Mouse (Mus musculus): ENCODE results near the gene Mab21l3. TPM values are rescaled to one million over a fixed set of nuclear protein-coding genes. Genes with fewer than 3 reads are reported as not detected.

The Mab21l3 gene
- polyA plus RNA-seq, 1 experiment from 2014 or later: 1.3 TPM

DNA sequence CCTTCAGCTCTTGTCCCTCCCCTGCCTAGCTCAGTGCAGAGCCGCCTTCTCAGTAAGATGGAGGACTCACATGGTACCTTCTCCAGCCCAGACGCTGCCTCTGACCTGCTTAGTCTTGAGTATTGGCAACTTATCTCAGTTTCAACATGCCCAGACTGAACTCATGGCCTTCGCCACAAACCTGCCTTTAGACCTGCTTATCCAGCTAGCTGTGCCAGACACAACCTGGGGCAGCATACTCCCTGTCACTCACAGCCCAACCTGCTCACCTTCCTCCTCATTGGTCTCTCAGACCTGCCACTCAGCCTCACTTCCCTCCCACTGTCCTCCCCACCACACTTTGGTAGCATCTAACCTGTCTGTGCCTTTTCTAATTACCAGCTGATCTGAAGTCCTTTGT is 32.8 kb downstream of the Mab21l3 start:
- Histone ChIP-seq H3K9me3 (peaks cover 6% of the 10 kb centered on the region; the same call in 1 of the 2 replicates), H3K27ac (no peak overlapping the region), H3K9ac (replicated peaks) (no peak overlapping the region), H3K4me3 (replicated peaks) (no peak overlapping the region), H3K4me1 (replicated peaks) (peaks cover 6% of the 10 kb centered on the region; the same call in 1 of the 2 replicates), H3K4me2 (no peak overlapping the region), H3K27me3 (no peaks in the 10 kb centered on the region), H3K36me3 (peaks cover 3% of the 10 kb centered on the region; the same call in 1 of the 2 replicates)
- 91% methylated on average over 3 of the region's 3 CpGs for WGBS
- no peak for ATAC-seq (ENCODE audit: insufficient number of reproducible peaks, insufficient read depth, low FRiP score, low TSS enrichment, low read depth)

DNA sequence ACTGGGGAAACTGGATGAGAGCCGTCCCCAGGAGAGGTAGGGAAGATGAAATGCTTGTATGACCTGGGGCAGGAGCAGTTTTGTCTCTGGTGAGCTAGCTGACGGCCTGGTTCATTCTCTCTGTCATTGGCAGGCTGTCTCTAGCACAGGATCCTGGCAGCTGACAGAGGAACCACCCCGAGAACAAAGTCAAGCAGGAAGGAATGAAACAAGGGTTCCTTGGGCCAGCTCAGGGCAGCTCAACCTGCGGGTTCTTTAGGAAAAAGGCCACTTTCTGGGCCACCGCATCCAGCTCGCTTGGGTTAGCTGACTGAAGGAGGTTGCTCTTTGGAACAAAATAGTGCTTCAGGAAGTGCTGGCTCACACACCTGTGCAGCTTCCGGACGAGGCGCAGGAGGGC is 34.0 kb downstream of the Mab21l3 start:
- no peak overlapping the region for H3K4me2 ChIP-seq
- no peak overlapping the region for H3K27ac ChIP-seq
- H3K27me3 ChIP-seq: no peaks in the 10 kb centered on the region
- WGBS: 80% methylated on average over 9 of the region's 9 CpGs
- peaks cover 3% of the 10 kb centered on the region; the same call in 1 of the 2 replicates for H3K36me3 ChIP-seq
- no peak for ATAC-seq (ENCODE audit: insufficient number of reproducible peaks, insufficient read depth, low FRiP score, low TSS enrichment, low read depth)
- H3K4me1 ChIP-seq (replicated peaks): peaks cover 6% of the 10 kb centered on the region; the same call in 1 of the 2 replicates
- H3K4me3 ChIP-seq (replicated peaks): no peak overlapping the region
- H3K9me3 ChIP-seq: peaks cover 6% of the 10 kb centered on the region; the same call in 1 of the 2 replicates
- no peak overlapping the region for H3K9ac ChIP-seq (replicated peaks)

DNA sequence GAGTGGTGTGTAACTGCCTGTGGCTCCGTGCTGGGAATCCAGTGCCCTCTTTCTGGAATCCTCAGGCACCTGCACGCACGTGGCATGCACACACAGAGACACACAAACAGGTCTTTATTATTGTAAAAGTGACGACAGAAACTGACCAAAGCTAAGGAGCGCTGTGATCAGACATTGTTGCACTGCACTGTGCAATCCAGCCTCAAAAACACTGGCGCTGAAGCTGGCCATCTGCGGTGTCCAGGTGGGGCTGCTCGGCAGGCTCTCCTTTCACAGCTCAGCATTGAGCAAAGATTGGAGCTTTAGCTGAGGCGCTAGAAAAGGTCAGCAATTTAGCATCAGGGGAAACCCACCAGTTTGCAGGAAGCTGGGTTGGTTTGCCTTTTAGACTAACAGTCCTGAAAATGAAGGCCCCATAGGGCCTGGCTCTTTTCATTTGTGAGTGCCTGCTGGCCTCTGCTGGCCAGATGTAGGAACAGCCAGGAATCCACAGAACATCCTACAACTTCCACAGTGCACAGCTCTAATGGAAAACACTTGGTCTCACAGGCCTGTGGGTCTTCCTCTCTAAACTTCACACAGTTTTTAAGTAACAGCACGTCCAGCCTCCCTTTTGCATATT is 36.3 kb downstream of the Mab21l3 start:
- no peaks in the 10 kb centered on the region for H3K36me3 ChIP-seq
- no peaks in the 10 kb centered on the region for H3K27me3 ChIP-seq
- no peak overlapping the region for H3K9ac ChIP-seq (replicated peaks)
- H3K27ac ChIP-seq: no peak overlapping the region
- no peaks in the 10 kb centered on the region for H3K9me3 ChIP-seq
- no peak overlapping the region for H3K4me3 ChIP-seq (replicated peaks)
- ATAC-seq (ENCODE audit: insufficient number of reproducible peaks, insufficient read depth, low FRiP score, low TSS enrichment, low read depth): peak; percentile 68; the same call in 1 of the 2 replicates
- no peak overlapping the region for H3K4me2 ChIP-seq
- 63% methylated on average over 10 of the region's 10 CpGs for WGBS
- H3K4me1 ChIP-seq (replicated peaks): peaks cover 6% of the 10 kb centered on the region; the same call in 1 of the 2 replicates

DNA sequence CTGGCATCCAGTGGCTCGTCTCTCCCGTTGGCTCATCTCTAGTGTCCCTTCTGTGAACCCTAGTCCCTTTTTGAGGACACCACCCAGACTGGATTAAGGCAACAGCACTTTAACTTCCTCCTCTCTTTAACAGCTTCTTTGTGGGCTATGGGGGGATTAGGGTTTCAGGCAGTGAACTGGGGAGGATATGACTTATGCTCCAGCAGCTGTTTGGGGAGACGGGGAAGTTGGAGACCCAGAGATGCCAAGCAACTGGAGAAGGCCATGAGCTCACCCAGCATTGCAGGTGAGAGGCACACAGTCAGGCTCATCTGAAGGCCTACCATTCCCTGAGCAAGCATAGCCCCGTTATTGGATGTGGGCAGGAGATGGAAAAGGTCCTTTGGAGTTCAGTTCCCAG is 36.8 kb downstream of the Mab21l3 start:
- Histone ChIP-seq H3K4me2 (no peak overlapping the region), H3K9ac (replicated peaks) (no peak overlapping the region), H3K27ac (no peak overlapping the region), H3K4me3 (replicated peaks) (no peak overlapping the region), H3K9me3 (no peaks in the 10 kb centered on the region), H3K36me3 (no peaks in the 10 kb centered on the region), H3K27me3 (0 out of 2 replicates have a peak, but pooled peaks cover 3% of the 10 kb centered on the region), H3K4me1 (replicated peaks) (peaks cover 6% of the 10 kb centered on the region; the same call in 1 of the 2 replicates)
- WGBS: 63% methylated on average over 4 of the region's 4 CpGs
- ATAC-seq (ENCODE audit: insufficient number of reproducible peaks, insufficient read depth, low FRiP score, low TSS enrichment, low read depth): peak; percentile 28; the same call in 1 of the 2 replicates

DNA sequence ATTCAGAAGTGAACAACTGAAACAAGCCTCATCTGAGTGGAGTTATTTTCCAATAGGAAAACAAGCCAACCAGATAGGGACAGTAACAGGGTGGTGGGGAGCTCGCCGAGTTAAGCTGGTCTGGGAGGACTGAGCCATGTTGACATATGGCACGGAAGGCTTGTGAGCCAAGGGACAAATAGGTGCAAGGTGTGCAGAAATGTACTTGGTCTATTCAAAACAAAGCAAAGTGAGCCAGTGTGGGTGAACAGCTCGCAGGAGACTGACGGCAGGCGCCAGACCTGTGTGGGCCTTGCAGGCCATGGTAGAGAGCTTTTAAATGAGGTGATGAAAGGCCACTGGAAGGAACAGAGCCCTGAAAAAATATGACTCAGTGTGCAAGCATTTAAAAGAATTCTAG is 41.1 kb downstream of the Mab21l3 start:
- no peak overlapping the region for H3K27ac ChIP-seq
- H3K9ac ChIP-seq (replicated peaks): no peak overlapping the region
- H3K4me3 ChIP-seq (replicated peaks): no peak overlapping the region
- H3K4me2 ChIP-seq: no peak overlapping the region
- ATAC-seq (ENCODE audit: insufficient number of reproducible peaks, insufficient read depth, low FRiP score, low TSS enrichment, low read depth): no peak
- WGBS: 78% methylated on average over 6 of the region's 6 CpGs
- no peaks in the 10 kb centered on the region for H3K36me3 ChIP-seq
- peaks cover 34% of the 10 kb centered on the region for H3K4me1 ChIP-seq (replicated peaks)
- no peaks in the 10 kb centered on the region for H3K9me3 ChIP-seq
- H3K27me3 ChIP-seq: 0 out of 2 replicates have a peak, but pooled peaks cover 3% of the 10 kb centered on the region

DNA sequence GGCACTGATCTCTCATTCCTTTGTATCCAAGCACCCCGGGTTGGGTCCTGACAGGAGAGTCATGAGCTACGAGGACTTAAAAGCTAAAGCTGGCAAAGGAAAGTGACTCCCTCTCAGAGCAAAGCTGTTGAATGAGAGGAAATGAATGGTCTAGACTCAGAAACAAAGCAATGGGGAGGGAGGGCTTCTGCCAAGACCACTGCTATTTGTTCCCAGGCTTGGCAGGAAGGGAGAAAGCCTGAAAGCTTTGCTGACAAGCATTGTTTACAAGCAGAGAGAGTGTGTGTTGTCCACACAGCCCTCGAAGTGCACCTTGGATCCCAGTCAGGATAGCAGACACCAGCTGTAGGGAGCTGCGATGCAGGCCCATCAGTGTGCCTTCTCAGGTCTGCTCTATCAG is 41.8 kb downstream of the Mab21l3 start:
- Histone ChIP-seq H3K9me3 (no peaks in the 10 kb centered on the region), H3K9ac (replicated peaks) (no peak overlapping the region), H3K4me2 (no peak overlapping the region), H3K27ac (no peak overlapping the region), H3K4me1 (replicated peaks) (peaks cover 29% of the 10 kb centered on the region), H3K4me3 (replicated peaks) (no peak overlapping the region), H3K27me3 (0 out of 2 replicates have a peak, but pooled peaks cover 3% of the 10 kb centered on the region), H3K36me3 (no peaks in the 10 kb centered on the region)
- WGBS: 57% methylated on average over 4 of the region's 4 CpGs
- ATAC-seq (ENCODE audit: insufficient number of reproducible peaks, insufficient read depth, low FRiP score, low TSS enrichment, low read depth): no peak

DNA sequence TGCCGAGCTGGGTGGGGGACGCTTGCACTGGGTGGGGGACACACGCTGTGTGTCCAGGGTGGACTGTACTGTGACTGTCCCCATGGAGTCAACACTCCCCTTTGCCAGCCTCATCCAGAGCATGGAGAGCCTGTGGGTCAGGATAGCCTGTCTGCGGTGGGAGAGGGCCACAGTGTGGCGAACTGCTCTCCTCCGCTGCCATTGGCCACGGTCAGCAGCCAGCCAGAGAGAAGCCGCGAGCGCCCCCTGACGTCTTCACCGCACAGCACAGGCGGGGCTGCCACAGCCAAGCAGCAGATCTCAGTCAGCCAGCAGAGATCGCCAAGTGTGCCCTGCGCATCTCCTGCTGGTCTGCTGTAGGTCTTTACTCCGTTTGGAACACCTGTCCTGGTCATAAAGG is 42.6 kb downstream of the Mab21l3 start:
- WGBS: 9% methylated on average over 16 of the region's 16 CpGs
- Histone ChIP-seq H3K4me2 (peak overlapping the region; percentile 34), H3K9ac (replicated peaks) (0 out of 2 replicates have a peak overlapping the region, but pooled peaks have one; percentile 23), H3K4me1 (replicated peaks) (peaks cover 28% of the 10 kb centered on the region), H3K9me3 (no peaks in the 10 kb centered on the region), H3K27me3 (0 out of 2 replicates have a peak, but pooled peaks cover 3% of the 10 kb centered on the region), H3K4me3 (replicated peaks) (no peak overlapping the region), H3K36me3 (no peaks in the 10 kb centered on the region), H3K27ac (no peak overlapping the region)
- peak; percentile 86 for ATAC-seq (ENCODE audit: insufficient number of reproducible peaks, insufficient read depth, low FRiP score, low TSS enrichment, low read depth)

DNA sequence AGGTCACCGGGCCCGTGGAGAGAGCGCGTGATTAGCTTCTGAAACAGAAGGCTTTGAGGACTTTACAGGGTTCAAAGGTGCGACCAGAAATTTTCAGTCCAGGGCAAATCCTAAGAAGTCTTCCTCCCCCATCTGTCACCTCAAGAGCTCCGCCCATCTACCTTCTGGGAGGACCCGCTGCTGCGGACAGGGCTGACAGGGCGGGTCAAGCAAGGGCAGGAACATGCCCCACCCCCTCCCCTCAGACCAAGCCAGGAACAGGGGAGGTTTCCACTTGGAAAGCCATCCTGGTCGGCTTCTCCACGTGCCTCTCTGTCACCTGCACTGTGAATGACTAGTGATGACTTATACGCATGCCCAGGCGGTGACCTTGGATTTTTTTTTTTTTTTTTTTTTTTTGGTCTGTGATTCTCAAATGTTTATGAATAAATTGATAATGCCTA is 43.2 kb downstream of the Mab21l3 start:
- WGBS: 17% methylated on average over 13 of the region's 13 CpGs
- H3K9ac ChIP-seq (replicated peaks): no peak overlapping the region
- H3K27ac ChIP-seq: no peak overlapping the region
- H3K4me1 ChIP-seq (replicated peaks): peaks cover 32% of the 10 kb centered on the region
- 0 out of 2 replicates have a peak, but pooled peaks have one; percentile 30 for ATAC-seq (ENCODE audit: insufficient number of reproducible peaks, insufficient read depth, low FRiP score, low TSS enrichment, low read depth)
- 0 out of 2 replicates have a peak, but pooled peaks cover 3% of the 10 kb centered on the region for H3K27me3 ChIP-seq
- no peaks in the 10 kb centered on the region for H3K9me3 ChIP-seq
- no peak overlapping the region for H3K4me2 ChIP-seq
- no peak overlapping the region for H3K4me3 ChIP-seq (replicated peaks)
- no peaks in the 10 kb centered on the region for H3K36me3 ChIP-seq

DNA sequence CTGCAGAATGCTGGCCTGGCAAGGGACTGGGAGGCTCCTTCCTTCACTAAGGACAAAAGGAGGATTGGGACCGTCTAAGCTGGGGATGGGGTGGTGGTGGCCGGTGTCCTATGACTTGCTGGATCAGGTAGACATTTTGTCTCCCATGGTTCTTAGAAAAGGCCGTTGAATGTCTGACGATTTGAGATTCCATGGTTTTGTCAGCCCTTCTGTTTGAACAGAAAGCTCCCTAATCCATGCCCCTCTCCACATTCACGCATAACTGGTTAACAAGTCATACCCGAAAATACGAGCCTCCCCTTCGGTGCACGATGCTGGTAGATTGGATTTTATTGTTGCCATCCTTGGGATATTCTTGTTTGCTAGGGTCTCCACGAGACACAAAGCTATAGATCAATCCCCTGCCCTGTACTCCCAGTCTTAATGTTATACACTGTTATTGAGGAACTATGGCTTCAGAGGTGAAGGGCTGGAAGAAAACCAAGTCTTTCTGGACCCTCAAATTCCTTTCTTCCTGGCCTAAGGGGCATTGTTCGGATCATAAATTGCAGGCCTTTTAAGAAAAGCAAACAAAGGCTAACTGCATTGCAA is 43.7 kb downstream of the Mab21l3 start:
- no peak for ATAC-seq (ENCODE audit: insufficient number of reproducible peaks, insufficient read depth, low FRiP score, low TSS enrichment, low read depth)
- H3K27ac ChIP-seq: no peak overlapping the region
- H3K4me3 ChIP-seq (replicated peaks): no peak overlapping the region
- WGBS: 57% methylated on average over 11 of the region's 11 CpGs
- H3K9ac ChIP-seq (replicated peaks): no peak overlapping the region
- H3K27me3 ChIP-seq: 0 out of 2 replicates have a peak, but pooled peaks cover 3% of the 10 kb centered on the region
- H3K36me3 ChIP-seq: no peaks in the 10 kb centered on the region
- H3K4me1 ChIP-seq (replicated peaks): peaks cover 36% of the 10 kb centered on the region
- no peak overlapping the region for H3K4me2 ChIP-seq
- no peaks in the 10 kb centered on the region for H3K9me3 ChIP-seq

DNA sequence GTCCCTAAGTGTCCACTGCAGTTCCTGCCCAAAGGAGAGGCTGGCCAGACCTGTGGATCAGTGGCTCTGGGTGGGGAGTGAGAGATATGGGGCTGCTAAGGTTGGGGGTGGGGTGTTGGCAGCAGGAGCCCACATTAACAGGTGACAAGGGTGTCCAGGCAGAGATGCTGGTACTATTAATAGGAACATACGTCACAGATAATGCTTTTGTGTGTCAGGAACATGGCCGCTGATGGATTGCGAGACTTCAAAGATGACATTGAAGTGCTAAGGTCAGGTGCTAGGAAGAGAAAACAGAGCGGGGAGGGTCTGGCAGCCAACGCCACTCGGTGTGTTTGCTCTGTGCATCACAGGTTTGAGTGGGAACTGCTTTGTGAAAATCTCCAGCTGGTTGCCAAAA is 44.4 kb downstream of the Mab21l3 start:
- no peak overlapping the region for H3K9ac ChIP-seq (replicated peaks)
- no peak overlapping the region for H3K27ac ChIP-seq
- H3K4me1 ChIP-seq (replicated peaks): peaks cover 43% of the 10 kb centered on the region
- no peak overlapping the region for H3K4me3 ChIP-seq (replicated peaks)
- H3K27me3 ChIP-seq: 0 out of 2 replicates have a peak, but pooled peaks cover 3% of the 10 kb centered on the region
- no peak for ATAC-seq (ENCODE audit: insufficient number of reproducible peaks, insufficient read depth, low FRiP score, low TSS enrichment, low read depth)
- no peak overlapping the region for H3K4me2 ChIP-seq
- H3K9me3 ChIP-seq: no peaks in the 10 kb centered on the region
- 48% methylated on average over 6 of the region's 6 CpGs for WGBS
- H3K36me3 ChIP-seq: no peaks in the 10 kb centered on the region

DNA sequence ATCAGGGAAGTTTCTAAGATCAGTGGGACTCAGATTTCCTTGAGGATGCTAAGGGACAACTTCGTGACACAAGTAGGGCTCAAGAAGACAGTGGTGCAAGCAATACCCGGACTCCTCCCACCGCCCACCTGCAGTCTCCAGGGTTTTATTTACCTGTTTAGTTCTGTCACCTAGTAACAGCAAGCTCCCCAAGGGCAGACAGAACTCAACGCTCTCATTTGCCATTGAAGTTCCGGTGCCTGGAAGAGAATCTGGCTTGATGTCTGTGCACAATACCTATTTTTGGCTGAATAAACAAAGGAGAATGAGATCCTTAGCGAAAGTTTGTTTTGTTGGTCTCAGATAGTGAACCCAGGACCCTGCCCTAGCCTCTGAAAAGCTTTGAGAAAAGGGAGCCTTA is 45.0 kb downstream of the Mab21l3 start:
- no peak overlapping the region for H3K9ac ChIP-seq (replicated peaks)
- H3K4me3 ChIP-seq (replicated peaks): no peak overlapping the region
- no peaks in the 10 kb centered on the region for H3K9me3 ChIP-seq
- 82% methylated on average over 6 of the region's 6 CpGs for WGBS
- 0 out of 2 replicates have a peak, but pooled peaks cover 3% of the 10 kb centered on the region for H3K27me3 ChIP-seq
- H3K27ac ChIP-seq: no peak overlapping the region
- H3K4me1 ChIP-seq (replicated peaks): peaks cover 48% of the 10 kb centered on the region
- H3K4me2 ChIP-seq: no peak overlapping the region
- ATAC-seq (ENCODE audit: insufficient number of reproducible peaks, insufficient read depth, low FRiP score, low TSS enrichment, low read depth): no peak
- no peaks in the 10 kb centered on the region for H3K36me3 ChIP-seq
